Mouse (Mus musculus) kidney, adult 8-10 months (tissue): ENCODE measurements around the gene Rnf169.

Experiments
- DNase-seq, 2 experiments: peaks; one replicate each; pipeline ENCODE4 v3.0.0; 2022

Gene Rnf169

GRCm38 (mm10) chr7:99980132-99980591 lies at the start of gene Rnf169:
Gene Rnf169 (minus strand): TSS chr7:99980448.
- peak; percentile 95 for DNase-seq

GRCm38 (mm10) chr7:100029307-100029706 lies 49.1 kb upstream of the Rnf169 start:
- DNase-seq, result no peak

DNA sequence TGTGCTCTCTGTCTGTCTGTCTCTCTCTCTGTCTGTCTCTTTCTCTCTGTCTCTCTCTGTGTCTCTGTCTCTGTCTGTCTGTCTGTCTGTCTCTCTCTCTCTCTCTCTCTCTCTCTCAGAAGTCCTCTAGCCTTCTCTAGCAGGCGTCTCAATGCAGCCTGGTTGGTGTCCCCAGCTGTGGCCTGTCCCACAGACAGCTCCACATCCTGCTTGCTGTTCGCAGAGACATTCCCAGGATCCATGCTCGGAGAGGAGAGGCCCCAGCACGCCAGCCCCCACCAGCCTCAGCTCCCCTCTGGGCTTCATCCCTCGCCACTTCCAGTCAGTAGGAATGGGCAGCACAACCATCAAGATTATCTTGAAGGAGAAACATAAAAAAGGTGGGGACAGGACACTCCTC lies 47.1 kb upstream of the Rnf169 start:
- DNase-seq, result no peak

- DNase-seq, result no peak
Measured at GRCm38 (mm10) chr7:100017056-100017455, 36.8 kb upstream of the Rnf169 start.

GRCm38 (mm10) chr7:100014123-100014600 lies 33.9 kb upstream of the Rnf169 start:
- peak; percentile 64 to 67 for DNase-seq

GRCm38 (mm10) chr7:100012515-100012914 lies 32.3 kb upstream of the Rnf169 start:
- DNase-seq, result peak in 1 of 2 experiments; percentile 14

- no peak for DNase-seq
Measured at GRCm38 (mm10) chr7:100012085-100012484, 31.8 kb upstream of the Rnf169 start.

DNA sequence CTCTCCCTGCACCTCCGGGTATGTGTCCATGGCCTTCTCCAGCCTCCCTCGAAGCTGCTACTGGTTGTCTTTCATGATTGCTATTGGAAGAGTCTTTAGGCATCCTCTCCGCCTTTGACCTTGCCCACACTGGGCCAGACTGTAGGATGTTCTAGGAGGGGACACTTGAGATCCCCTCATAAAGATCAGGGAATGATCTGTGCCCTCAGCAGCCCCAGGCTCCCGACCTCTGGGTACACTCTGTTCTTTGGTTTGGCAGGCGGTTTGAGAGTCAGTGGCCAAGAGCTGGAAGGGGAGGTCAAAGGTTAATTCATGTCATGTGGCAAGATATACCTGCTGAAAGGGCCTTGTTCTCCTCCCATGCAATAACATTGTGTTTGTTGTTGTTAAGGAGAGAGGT lies 30.5 kb upstream of the Rnf169 start:
- peak; percentile 81 to 83 for DNase-seq

- DNase-seq, result peak; percentile 69 to 83
Measured at GRCm38 (mm10) chr7:100009640-100010039, 29.4 kb upstream of the Rnf169 start.

DNA sequence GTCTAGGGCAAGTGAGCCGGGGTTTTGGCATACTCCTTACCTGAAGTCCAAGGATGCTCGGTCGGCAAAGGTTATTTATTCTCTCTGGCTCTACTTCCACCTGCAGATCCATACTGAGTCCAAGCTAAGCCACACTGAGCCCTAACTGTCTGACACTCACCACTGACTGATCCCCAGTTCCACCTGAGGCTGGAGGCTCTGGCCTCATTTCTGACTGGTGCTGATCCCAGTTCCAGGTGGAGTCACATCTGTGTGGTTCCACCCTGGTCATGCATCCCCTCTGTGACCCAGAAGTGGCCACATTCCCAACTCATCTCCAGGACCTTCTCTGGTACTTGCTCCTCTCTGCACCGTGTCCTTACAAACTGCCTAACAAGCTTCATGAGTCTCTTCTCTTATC lies 28.5 kb upstream of the Rnf169 start:
- no peak for DNase-seq

DNA sequence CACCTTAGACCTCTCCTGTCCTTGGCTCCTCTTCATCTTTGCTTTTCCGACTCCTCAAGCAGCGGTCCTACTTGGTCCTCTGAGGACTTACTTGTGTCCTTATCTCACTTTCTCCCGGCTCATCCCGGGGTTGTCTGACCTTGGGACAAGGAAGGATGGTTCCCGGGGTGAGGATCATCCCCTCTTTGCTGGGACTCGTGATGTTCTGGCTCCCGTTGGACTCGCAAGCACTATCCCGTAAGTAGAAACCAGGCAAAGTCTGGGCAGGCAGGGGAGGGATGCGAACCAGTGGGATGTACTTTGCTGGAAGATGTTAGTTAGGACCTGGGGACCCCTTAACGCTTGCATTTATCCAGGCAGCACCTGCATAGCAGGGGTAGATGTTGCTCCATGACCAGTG lies 26.2 kb upstream of the Rnf169 start:
- DNase-seq, result no peak

DNA sequence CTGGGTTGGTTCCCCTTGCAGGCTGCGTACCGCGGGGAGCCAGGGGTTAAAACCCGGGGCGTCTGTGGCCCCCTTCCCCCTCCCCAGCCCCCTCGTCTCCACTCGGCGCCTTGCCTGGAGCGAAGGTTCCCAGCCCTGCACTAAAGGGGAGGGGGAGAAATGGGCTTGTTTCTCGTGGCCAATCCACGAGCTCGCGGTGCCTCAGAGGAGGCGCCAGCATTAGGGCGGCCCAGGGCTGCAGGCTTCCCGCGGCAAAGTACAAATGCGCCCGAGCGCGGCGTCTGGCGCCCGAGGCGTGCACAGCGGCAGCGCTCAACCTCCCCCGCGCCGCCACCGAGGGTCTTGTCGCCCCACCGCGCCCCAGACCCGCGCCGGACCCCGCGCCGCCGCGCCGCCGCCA lies 25.5 kb upstream of the Rnf169 start, which contains the start of gene Chrdl2:
Chrdl2 (plus strand) TSS at position 383 of the 400 bp plus-strand sequence.
- peak in 1 of 2 experiments; percentile 17 for DNase-seq

DNA sequence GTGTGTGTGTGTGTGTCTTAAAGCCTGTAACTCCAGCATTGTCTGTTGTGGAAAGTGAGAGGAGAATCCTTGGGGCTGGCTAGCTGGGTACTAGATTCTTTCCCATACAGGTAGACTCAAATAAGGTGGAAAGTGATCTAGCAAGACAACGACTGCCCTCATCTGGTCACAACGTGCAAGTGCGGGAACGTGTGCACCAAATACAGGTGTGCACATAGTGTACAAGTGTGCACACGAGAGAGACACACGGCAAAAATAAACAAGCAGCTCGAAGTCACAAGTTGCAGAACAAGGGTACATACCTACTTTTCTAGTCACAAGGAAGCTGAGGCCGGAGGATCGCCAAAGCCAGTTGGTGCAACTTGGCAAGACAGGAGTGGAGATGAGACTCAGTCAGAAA lies 23.5 kb upstream of the Rnf169 start:
- peak in 1 of 2 experiments; percentile 28 for DNase-seq

- DNase-seq, result no peak
Measured at GRCm38 (mm10) chr7:99998668-99999067, 18.4 kb upstream of the Rnf169 start.

GRCm38 (mm10) chr7:99995186-99995585 lies 14.9 kb upstream of the Rnf169 start:
- DNase-seq, result no peak

DNA sequence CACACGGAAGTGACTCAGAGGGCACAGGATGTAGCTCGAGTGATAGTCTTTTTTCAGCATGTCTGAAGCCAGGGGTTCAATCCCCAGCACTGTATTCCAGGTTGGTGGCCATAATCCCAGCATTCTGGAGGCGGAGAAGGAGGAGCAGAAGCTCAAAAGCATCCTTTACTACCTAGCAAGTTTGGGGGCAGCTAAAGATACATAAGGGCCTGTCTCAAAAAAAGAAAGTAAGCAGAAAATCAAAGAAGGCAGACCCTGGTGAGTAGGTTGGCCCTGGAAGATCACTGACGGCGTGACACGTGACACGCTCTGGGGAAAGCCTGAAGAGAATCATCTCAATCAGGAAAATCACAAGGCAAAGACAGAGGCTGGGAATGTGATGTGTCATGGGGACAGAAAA lies 12.9 kb upstream of the Rnf169 start:
- no peak for DNase-seq

GRCm38 (mm10) chr7:99990990-99991707 lies 10.9 kb upstream of the Rnf169 start:
- DNase-seq, result no peak

DNA sequence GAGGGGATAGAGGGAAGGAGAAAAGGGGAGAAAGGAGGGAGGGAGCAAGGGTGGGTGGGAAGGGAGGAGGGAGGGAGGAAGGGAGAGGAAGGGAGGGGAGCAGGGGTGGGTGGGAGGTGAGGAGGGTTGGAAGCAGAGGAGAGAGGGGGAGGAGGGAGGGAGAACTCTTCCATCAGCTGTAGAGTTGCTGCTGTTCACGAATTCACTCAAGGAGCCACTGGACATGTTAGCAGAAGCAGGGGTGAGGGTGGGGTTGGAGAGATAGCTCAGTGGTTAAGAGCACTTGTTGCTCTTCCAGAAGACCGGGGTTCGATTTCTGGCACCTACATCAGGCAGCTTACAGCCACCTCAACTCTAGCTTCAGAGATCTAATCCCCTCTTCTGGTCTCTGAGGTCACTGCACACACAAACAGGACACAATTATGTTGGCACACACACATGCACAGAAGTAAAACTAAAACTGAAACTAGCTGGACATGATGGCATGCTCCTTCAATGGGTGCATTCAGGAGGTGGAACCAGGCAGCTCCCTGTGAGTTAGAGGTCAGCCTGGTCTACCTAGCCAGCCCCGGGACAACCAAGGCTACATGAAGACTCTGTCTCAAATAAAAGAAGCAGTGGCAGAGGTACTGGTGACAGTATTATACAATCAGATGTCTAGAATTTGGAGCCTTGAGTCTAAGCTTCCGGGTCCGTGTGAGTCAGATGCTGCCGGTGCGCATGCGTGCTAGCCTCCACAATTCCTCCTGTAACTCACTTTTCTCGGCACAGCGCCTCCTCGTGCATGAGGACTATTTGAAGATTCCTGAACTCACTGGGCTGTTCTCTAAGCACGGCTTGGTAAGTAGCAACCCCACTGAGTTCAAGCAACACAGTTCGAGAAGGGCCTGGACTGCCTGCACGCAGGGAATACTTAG lies 9.9 kb upstream of the Rnf169 start:
- DNase-seq, result peak in 1 of 2 experiments; percentile 29

- peak in 1 of 2 experiments; percentile 76 for DNase-seq
Measured at GRCm38 (mm10) chr7:99988725-99989124, 8.5 kb upstream of the Rnf169 start.

DNA sequence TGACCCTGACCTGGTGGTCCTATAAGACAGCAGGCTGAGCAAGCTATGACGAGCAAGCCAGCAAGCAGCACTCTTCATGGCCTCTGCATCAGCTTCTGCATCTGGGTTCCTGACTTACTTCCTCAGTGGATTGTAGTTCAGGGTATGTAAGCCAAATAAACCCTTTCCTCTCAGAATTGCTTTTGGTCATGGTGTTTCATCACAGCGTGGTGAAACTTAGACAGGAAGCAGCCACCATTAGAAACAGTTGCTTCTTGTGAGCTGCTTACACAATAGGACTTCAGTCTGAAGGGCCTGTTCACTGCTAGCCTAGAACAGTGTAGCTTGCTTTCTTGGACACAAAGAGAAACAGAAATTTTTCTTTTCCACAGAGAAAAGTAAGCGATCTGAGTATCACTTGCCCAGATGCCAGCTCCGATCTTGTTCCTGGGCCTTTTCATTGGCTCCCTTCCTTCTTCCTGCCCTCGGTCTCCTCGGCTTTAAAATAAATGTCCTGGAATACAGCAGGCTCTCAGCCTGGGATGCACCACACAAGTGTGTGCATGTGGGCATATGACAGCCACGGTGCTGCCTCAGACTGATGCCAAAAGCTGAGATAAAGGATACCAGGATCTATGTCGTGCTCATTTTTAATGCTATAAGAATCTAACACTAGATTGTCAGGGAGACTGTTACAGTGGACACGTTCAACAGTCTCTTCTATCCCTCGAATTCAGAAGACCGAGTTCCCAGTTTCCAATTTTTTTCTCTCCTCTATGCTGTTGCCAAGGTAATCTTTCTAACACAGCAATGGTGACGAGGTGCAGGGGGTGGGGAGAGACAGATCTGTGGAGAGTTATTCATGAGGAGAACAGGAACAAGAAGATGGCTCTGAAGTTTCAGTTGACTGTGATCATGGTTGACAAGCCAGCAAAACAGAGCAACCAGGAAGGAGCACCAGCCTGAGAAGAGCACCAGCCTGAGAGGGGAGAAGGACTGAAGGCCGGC lies 2.3 kb upstream of the Rnf169 start:
- DNase-seq, result no peak

DNA sequence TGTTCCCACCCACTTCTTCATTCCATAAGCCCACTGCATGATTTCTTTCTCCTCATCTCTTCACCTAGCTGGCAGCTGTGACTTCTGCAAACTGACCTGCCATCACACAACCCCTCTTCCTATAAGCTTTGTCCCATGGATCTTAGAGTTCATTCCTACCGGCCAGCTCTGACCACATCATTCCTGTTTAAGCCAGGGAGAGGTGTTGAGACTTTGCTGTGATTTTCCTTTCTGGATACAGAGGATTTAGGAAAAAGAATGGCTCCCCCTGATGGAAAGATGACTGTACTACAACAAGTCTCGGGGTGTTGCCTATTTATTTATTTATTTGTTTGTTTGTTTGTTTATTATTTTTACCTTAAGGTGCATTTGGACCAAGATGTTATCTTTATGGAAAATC lies 1.1 kb upstream of the Rnf169 start:
- DNase-seq, result peak; percentile 49 to 63

GRCm38 (mm10) chr7:99979546-99980131 lies 609 bp downstream of the Rnf169 start:
- DNase-seq, result peak in 1 of 2 experiments; percentile 55
